Mouse (Mus musculus) small intestine, adult 2 months (tissue): ENCODE measurements around the gene Slc15a3. TPM values are rescaled to one million over a fixed set of nuclear protein-coding genes. Genes with fewer than 3 reads are reported as not detected.

Experiments used
- H3K27ac ChIP-seq: fragments of 200-500 bp; 2 replicates; pipeline ENCODE4 v1.5.1; 2012; ENCODE audit warnings: low read depth, low read length, control low read depth, inconsistent platforms; ENCODE audit not compliant: insufficient read depth
- H3K27me3 ChIP-seq: fragments of 200-500 bp; 2 replicates; pipeline ENCODE4 v1.6.1; 2012; ENCODE audit warnings: mild to moderate bottlenecking, moderate library complexity, low read length, inconsistent platforms; ENCODE audit not compliant: control insufficient read depth, insufficient read depth
- H3K36me3 ChIP-seq: fragments of 200-500 bp; 2 replicates; pipeline ENCODE4 v1.6.1; 2012; ENCODE audit warnings: mild to moderate bottlenecking, low read length, control low read depth, inconsistent platforms; ENCODE audit not compliant: control insufficient read depth, insufficient read depth
- H3K4me1 ChIP-seq: fragments of 200-500 bp; 2 replicates; pipeline ENCODE4 v1.6.1; 2012; ENCODE audit warnings: low read length, inconsistent platforms, mixed read lengths; ENCODE audit not compliant: control insufficient read depth, insufficient read depth, insufficient read length
- H3K4me3 ChIP-seq: fragments of 200-500 bp; 2 replicates; pipeline ENCODE4 v1.5.1; 2012; ENCODE audit warnings: low read depth, mild to moderate bottlenecking, control low read depth, inconsistent platforms, low read length, moderate library complexity
- CTCF ChIP-seq: fragments of 200-500 bp; IDR thresholded peaks from 2 replicates; pipeline ENCODE4 v1.5.1; 2012; ENCODE audit warnings: low read depth, mild to moderate bottlenecking, control low read depth, inconsistent platforms, low read length, moderate library complexity, mixed read lengths; ENCODE audit not compliant: insufficient replicate concordance, insufficient read length; ENCODE audit errors: extremely low read depth
- POLR2A ChIP-seq: fragments of 200-500 bp; IDR thresholded peaks from 2 replicates; pipeline ENCODE4 v1.6.1; 2012; ENCODE audit warnings: low read depth, mild to moderate bottlenecking, control low read depth, inconsistent platforms, low read length, moderate library complexity
- WGBS: fragments of 180-500 bp; shearing (Covaris S2); methylation state at CpG from one replicate; pipeline ENCODE4 v1.1.7; 2018; 5-methylcytosine and 5-hydroxymethylcytosine counted together
- polyA plus RNA-seq: library from polyadenylated mRNA; depleted of rRNA; stranded (reverse); fragments of >200 nt; gene quantifications from 2 replicates; pipeline ENCODE4 v1.2.3, GENCODE M21; 2012; rRNA removed

Gene Slc15a3
- 9.1 and 14.4 TPM in 2 replicates for polyA plus RNA-seq

GRCm38 (mm10) chr19:10839010-10839892 is at the start of gene Slc15a3:
TSS of gene Slc15a3 (plus strand) at chr19:10839727.
- no peaks in the 10 kb centered on the region for H3K36me3 ChIP-seq
- no peak within 1 kb of the TSS for H3K4me3 ChIP-seq
- no peak within 1 kb of the TSS for H3K27ac ChIP-seq
- WGBS, result 64% methylated on average over 15 of the region's 15 CpGs
- no peaks in the 10 kb centered on the region for H3K27me3 ChIP-seq
- TF ChIP-seq CTCF, result no peak
- TF ChIP-seq POLR2A, result no peak
- H3K4me1 ChIP-seq, result no peaks in the 10 kb centered on the region; the same call in 1 of the 2 replicates

- Histone ChIP-seq H3K27me3 (no peaks in the 10 kb centered on the region), H3K4me3 (no peak overlapping the region), H3K4me1 (no peaks in the 10 kb centered on the region), H3K27ac (no peak overlapping the region), H3K36me3 (no peaks in the 10 kb centered on the region)
- TF ChIP-seq POLR2A, result no peak
- 67% methylated on average over 9 of the region's 9 CpGs for WGBS
Observed at GRCm38 (mm10) chr19:10790323-10790722, 49.2 kb upstream of the Slc15a3 start.

GRCm38 (mm10) chr19:10793044-10793443 is 46.5 kb upstream of the Slc15a3 start:
- Histone ChIP-seq H3K4me3 (no peak overlapping the region), H3K36me3 (no peaks in the 10 kb centered on the region), H3K27ac (no peak overlapping the region), H3K27me3 (no peaks in the 10 kb centered on the region), H3K4me1 (no peaks in the 10 kb centered on the region)
- 64% methylated on average over 3 of the region's 3 CpGs for WGBS
- TF ChIP-seq POLR2A (no peak), CTCF (no peak)

- WGBS, result 82% methylated on average over 1 of the region's 1 CpGs
- Histone ChIP-seq H3K4me3 (no peak overlapping the region), H3K27me3 (no peaks in the 10 kb centered on the region), H3K4me1 (no peaks in the 10 kb centered on the region), H3K27ac (no peak overlapping the region), H3K36me3 (no peaks in the 10 kb centered on the region)
- TF ChIP-seq POLR2A, result no peak
- no peak for TF ChIP-seq CTCF
Observed at GRCm38 (mm10) chr19:10794916-10795315, 44.6 kb upstream of the Slc15a3 start.

- H3K36me3 ChIP-seq, result no peaks in the 10 kb centered on the region
- 61% methylated on average over 10 of the region's 10 CpGs for WGBS
- no peak for TF ChIP-seq POLR2A
- no peaks in the 10 kb centered on the region for H3K4me1 ChIP-seq
- H3K27ac ChIP-seq, result no peak overlapping the region
- no peak overlapping the region for H3K4me3 ChIP-seq
- no peaks in the 10 kb centered on the region for H3K27me3 ChIP-seq
Observed at GRCm38 (mm10) chr19:10798576-10798975, 41.0 kb upstream of the Slc15a3 start.

- 92% methylated on average over 17 of the region's 17 CpGs for WGBS
- H3K4me3 ChIP-seq, result no peak overlapping the region
Observed at GRCm38 (mm10) chr19:10799155-10799554, 40.4 kb upstream of the Slc15a3 start.

GRCm38 (mm10) chr19:10801070-10801469 is 38.5 kb upstream of the Slc15a3 start:
- Histone ChIP-seq H3K27me3 (no peaks in the 10 kb centered on the region), H3K4me3 (no peak overlapping the region), H3K27ac (no peak overlapping the region), H3K4me1 (no peaks in the 10 kb centered on the region), H3K36me3 (no peaks in the 10 kb centered on the region)
- TF ChIP-seq CTCF (no peak), POLR2A (no peak)
- 55% methylated on average over 6 of the region's 6 CpGs for WGBS

More at GRCm38 (mm10) chr19:10799155-10799554, 40.4 kb upstream of the Slc15a3 start:
- no peaks in the 10 kb centered on the region for H3K4me1 ChIP-seq
- H3K36me3 ChIP-seq, result no peaks in the 10 kb centered on the region
- no peaks in the 10 kb centered on the region for H3K27me3 ChIP-seq
- TF ChIP-seq POLR2A (no peak), CTCF (no peak)
- no peak overlapping the region for H3K27ac ChIP-seq
